Mouse (Mus musculus) midbrain, embryonic 13.5 days (tissue): Measurements from ENCODE around the gene Gm7879. TPM values are rescaled to one million over a fixed set of nuclear protein-coding genes. Genes with fewer than 3 reads are reported as not detected.
A peak's percentile ranks its signal among the peaks of the same experiment; 100 is the strongest.

Source experiments
- ATAC-seq: fragments of 200-750 bp; cut with Nextera tagmentation; 2 replicates; pipeline ENCODE4 v1.8.0; 2017; ENCODE audit warnings: mild to moderate bottlenecking, moderate TSS enrichment, moderate library complexity
- H3K27ac ChIP-seq: fragments of 300-500 bp; sonication (generic); 2 replicates; pipeline ENCODE4 v1.5.1; 2015; ENCODE audit warnings: inconsistent platforms, mild to moderate bottlenecking, moderate library complexity
- H3K27me3 ChIP-seq: fragments of 300-500 bp; sonication (generic); 2 replicates; pipeline ENCODE4 v1.6.1; 2015; ENCODE audit warnings: mild to moderate bottlenecking, inconsistent platforms
- H3K36me3 ChIP-seq: fragments of 300-500 bp; sonication (generic); 2 replicates; pipeline ENCODE4 v1.6.1; 2015; ENCODE audit warnings: mild to moderate bottlenecking, inconsistent platforms
- H3K4me1 ChIP-seq: fragments of 300-500 bp; sonication (generic); replicated peaks from 2 replicates; pipeline ENCODE4 v1.6.1; 2015; ENCODE audit warnings: inconsistent platforms
- H3K4me2 ChIP-seq: fragments of 300-500 bp; sonication (generic); replicated peaks from 2 replicates; pipeline ENCODE4 v1.6.1; 2015; ENCODE audit warnings: moderate library complexity, mild to moderate bottlenecking, inconsistent platforms
- H3K4me3 ChIP-seq: fragments of 300-500 bp; sonication (generic); replicated peaks from 2 replicates; pipeline ENCODE4 v1.5.1; 2015; ENCODE audit warnings: mild to moderate bottlenecking, inconsistent platforms
- H3K9ac ChIP-seq: fragments of 300-500 bp; sonication (generic); replicated peaks from 2 replicates; pipeline ENCODE4 v1.6.1; 2015; ENCODE audit warnings: mild to moderate bottlenecking, inconsistent platforms
- H3K9me3 ChIP-seq: fragments of 300-500 bp; sonication (generic); 2 replicates; pipeline ENCODE4 v1.6.1; 2016; ENCODE audit warnings: mild to moderate bottlenecking, inconsistent platforms
- WGBS: fragments of 180-500 bp; shearing (Covaris S2); methylation state at CpG from one replicate; pipeline ENCODE4 v1.1.7; 2015; 5-methylcytosine and 5-hydroxymethylcytosine counted together
- polyA plus RNA-seq: library from polyadenylated mRNA; unstranded; fragments of >200 nt; fragmentation: Nextera tagmentation; extraction: Ambion mirVana; gene quantifications from 2 replicates; pipeline ENCODE4 v1.2.1, GENCODE M21; 2015

Gm7879 gene
- polyA plus RNA-seq, 1 experiment from 2014 or later = 0.50 TPM

DNA sequence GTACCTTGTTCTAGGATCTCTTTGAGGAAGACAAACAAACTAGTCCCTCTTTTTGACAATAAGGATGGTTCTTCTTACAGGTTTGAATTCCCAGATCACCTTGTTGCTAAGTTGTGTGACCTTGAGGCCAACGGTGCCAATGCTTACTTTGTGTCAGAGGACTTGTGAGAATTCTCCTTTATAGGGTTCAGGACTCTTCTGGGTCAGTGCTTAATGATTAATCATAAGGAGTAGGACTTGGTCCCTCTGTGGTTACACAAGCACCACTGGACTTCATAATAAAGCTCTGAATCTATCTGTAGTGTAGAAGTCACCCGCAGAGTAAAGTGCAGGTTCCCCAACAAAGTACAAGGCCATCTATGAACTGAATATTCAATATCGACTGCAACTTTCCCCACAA is 8.3 kb upstream of the Gm7879 start:
- no peaks in the 10 kb centered on the region for H3K27me3 ChIP-seq
- no peaks in the 10 kb centered on the region for H3K36me3 ChIP-seq
- WGBS = 91% methylated on average over 3 of the region's 3 CpGs

DNA sequence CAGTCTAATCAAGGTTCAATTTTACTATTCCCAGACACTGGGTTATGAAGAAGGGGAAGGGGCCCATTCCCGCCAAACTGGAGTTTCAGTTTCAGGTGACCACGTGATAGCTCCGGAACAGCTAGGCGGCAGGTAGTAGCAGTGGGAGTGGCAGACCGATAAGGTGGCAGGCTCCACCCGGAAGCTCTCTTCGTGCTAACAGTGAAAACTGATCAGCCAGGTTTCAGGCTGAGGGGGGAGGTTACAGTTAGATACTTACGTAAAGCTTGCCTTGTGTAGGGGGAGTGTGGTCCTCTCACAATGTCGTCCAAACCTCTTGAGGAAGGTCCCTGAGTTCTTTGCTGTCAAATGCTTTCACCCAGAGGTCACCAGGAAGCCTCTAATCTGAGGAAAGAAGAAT is 3.7 kb upstream of the Gm7879 start:
- Histone ChIP-seq H3K9me3 (no peaks in the 10 kb centered on the region), H3K27ac (no peak overlapping the region), H3K27me3 (no peaks in the 10 kb centered on the region), H3K9ac (no peak overlapping the region), H3K4me3 (no peak overlapping the region), H3K36me3 (no peaks in the 10 kb centered on the region), H3K4me1 (no peaks in the 10 kb centered on the region), H3K4me2 (no peak overlapping the region)
- ATAC-seq = no peak
- 75% methylated on average over 9 of the region's 9 CpGs for WGBS

More for the DNA sequence above, 8.3 kb upstream of the Gm7879 start:
- H3K27ac ChIP-seq = no peak overlapping the region
- no peaks in the 10 kb centered on the region for H3K9me3 ChIP-seq
- no peaks in the 10 kb centered on the region for H3K4me1 ChIP-seq
- no peak for ATAC-seq
- no peak overlapping the region for H3K4me2 ChIP-seq
- no peak overlapping the region for H3K4me3 ChIP-seq
- H3K9ac ChIP-seq = no peak overlapping the region

DNA sequence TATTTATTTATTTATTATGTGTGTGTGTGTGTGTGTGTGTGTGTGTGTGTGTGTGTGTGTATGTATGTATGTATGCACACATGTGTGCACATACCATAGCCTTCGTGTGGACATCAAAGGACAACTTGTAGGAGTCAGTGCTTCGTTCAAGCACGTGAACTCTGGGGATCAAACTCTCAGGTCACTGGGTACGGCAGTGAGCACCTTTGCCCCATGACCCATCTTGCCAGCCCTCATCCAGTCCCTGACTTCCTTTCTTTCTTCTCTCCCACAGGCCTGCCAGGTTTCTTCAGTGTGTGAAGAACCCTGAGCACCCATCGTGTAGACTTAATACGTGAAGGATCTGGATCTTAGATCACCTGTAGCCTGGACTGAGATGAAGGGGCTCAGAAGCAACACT is 2.9 kb upstream of the Gm7879 start:
- Histone ChIP-seq H3K36me3 (no peaks in the 10 kb centered on the region), H3K9ac (no peak overlapping the region), H3K27me3 (no peaks in the 10 kb centered on the region), H3K4me1 (no peaks in the 10 kb centered on the region), H3K4me2 (no peak overlapping the region), H3K27ac (no peak overlapping the region), H3K4me3 (no peak overlapping the region), H3K9me3 (no peaks in the 10 kb centered on the region)
- ATAC-seq = no peak
- 98% methylated on average over 6 of the region's 6 CpGs for WGBS

DNA sequence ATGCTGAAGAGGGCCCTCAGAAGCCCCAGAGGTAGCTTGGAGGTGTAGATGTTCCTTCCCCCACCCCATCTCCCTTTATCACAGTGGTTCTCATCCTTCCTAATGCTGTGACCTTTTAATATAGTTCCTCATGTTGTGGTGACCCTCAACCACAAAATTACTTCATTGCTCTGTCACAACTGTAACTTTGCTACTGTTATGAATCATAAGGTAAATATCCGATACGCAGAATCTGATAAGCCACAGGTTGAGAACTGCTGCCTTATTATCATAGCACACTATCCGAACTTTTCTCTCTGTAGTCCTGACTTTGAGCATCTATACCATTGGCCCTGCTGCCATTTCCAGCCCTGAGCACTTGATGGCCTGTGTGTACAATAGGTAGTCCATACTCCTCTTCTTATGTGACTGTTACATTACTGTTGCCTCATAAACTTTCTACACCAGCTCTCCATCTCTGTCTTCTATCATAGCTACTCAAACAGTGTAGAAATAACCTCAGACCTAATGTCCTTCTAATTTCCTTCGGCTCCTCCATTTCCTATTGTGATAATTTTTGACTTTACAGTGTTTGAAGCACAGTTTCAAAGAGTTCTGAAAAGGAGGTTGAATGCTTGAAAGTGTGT is 2.4 kb downstream of the Gm7879 start:
- ATAC-seq = no peak
- H3K9me3 ChIP-seq = no peaks in the 10 kb centered on the region
- no peak overlapping the region for H3K27ac ChIP-seq
- no peak overlapping the region for H3K4me3 ChIP-seq
- H3K27me3 ChIP-seq = no peaks in the 10 kb centered on the region
- 91% methylated on average over 4 of the region's 4 CpGs for WGBS
- H3K4me1 ChIP-seq = no peaks in the 10 kb centered on the region
- H3K4me2 ChIP-seq = no peak overlapping the region
- H3K36me3 ChIP-seq = no peaks in the 10 kb centered on the region
- H3K9ac ChIP-seq = no peak overlapping the region

DNA sequence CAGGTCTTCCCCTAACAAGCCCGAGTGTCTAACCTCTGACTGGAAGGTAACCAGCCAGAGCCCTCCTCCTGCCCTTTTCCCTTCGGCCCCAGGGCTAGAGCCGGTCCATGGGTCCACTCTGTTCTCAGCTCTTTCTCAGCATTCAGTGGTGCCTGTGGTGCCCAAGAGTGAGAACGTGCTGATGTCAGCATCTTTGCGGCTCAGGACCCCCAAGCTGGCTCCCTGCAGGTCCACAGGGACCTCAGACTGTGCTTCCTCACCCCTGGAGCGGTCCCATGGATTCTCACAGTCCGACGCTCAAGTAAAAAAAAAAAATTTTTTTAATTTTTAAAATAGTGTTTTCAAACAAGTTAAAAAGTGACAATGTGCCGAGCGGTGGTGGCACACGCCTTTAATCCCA is 8.9 kb downstream of the Gm7879 start:
- Histone ChIP-seq H3K36me3 (no peaks in the 10 kb centered on the region), H3K4me3 (no peak overlapping the region), H3K27me3 (no peaks in the 10 kb centered on the region), H3K9me3 (no peaks in the 10 kb centered on the region), H3K9ac (no peak overlapping the region), H3K27ac (no peak overlapping the region), H3K4me2 (no peak overlapping the region), H3K4me1 (no peaks in the 10 kb centered on the region)
- 92% methylated on average over 11 of the region's 11 CpGs for WGBS
- no peak for ATAC-seq

DNA sequence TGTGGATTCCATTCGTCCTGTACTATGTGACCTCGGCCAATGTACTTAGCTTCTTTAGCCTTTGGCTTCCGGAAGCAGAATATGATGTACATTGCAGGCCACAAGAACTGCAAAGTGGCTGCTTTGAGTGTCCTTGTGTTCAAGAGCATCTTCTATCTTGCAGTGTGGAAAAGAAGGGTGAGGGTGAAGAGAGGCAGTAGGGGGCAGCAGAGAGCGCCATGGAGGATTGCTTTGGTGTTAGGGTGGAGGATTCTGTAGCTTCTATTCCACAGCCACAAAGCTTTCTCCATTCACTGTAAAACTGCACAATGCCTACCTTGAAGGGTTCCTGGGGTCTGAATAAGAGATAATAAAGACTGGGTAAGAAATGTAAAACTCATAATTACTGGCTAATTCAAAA is 11.0 kb downstream of the Gm7879 start:
- Histone ChIP-seq H3K9ac (no peak overlapping the region), H3K9me3 (no peaks in the 10 kb centered on the region), H3K36me3 (no peaks in the 10 kb centered on the region), H3K4me3 (no peak overlapping the region), H3K27ac (no peak overlapping the region), H3K27me3 (no peaks in the 10 kb centered on the region), H3K4me2 (no peak overlapping the region), H3K4me1 (no peaks in the 10 kb centered on the region)
- 38% methylated on average over 4 of the region's 4 CpGs for WGBS
- no peak for ATAC-seq

DNA sequence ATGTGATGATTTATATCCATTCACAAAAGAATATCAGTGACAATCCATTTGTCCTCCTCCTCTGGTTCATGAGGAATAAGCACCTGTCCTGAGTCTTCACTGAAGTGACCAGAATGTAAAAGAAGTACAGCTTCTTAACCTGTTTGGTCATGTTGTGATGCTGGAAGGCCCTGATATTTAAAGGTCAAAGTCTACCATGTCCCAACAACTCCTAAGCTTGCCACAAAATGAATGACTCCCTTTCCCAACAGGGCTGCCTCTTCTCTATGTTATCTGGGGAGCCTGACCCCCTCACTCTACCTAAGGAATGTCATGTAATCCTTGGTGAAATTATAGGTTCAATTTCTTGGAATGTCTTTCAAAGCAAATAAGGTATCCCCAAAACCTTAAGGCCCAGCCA is 14.8 kb downstream of the Gm7879 start:
- Histone ChIP-seq H3K4me1 (no peaks in the 10 kb centered on the region), H3K27ac (no peak overlapping the region), H3K9me3 (no peaks in the 10 kb centered on the region), H3K4me2 (no peak overlapping the region), H3K4me3 (no peak overlapping the region), H3K36me3 (no peaks in the 10 kb centered on the region), H3K27me3 (no peaks in the 10 kb centered on the region), H3K9ac (no peak overlapping the region)
- no peak for ATAC-seq

DNA sequence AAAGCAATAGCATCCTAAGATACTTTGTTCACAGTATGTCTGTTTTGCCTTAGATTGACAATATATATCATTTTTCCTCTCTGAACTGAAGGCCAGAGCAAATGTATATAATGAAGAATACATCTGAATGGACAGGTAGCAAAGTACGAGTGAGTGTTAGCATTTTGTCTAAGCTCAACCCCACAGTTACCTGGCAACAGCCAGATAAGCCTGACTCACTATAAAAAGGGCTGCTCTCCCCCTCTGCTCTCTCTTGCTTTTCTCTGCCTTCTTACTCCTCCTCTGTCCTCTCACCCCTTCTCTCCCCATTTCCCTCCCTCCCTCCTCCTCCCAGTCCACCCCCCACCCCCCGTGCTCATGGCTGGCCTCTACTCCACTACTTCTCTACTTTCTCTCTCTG is 20.3 kb downstream of the Gm7879 start:
- 62% methylated on average over 2 of the region's 2 CpGs for WGBS
- no peaks in the 10 kb centered on the region for H3K4me1 ChIP-seq
- no peak overlapping the region for H3K9ac ChIP-seq
- H3K36me3 ChIP-seq = no peaks in the 10 kb centered on the region
- H3K4me2 ChIP-seq = no peak overlapping the region
- H3K27ac ChIP-seq = no peak overlapping the region
- no peaks in the 10 kb centered on the region for H3K27me3 ChIP-seq
- ATAC-seq = no peak
- no peaks in the 10 kb centered on the region for H3K9me3 ChIP-seq
- no peak overlapping the region for H3K4me3 ChIP-seq

DNA sequence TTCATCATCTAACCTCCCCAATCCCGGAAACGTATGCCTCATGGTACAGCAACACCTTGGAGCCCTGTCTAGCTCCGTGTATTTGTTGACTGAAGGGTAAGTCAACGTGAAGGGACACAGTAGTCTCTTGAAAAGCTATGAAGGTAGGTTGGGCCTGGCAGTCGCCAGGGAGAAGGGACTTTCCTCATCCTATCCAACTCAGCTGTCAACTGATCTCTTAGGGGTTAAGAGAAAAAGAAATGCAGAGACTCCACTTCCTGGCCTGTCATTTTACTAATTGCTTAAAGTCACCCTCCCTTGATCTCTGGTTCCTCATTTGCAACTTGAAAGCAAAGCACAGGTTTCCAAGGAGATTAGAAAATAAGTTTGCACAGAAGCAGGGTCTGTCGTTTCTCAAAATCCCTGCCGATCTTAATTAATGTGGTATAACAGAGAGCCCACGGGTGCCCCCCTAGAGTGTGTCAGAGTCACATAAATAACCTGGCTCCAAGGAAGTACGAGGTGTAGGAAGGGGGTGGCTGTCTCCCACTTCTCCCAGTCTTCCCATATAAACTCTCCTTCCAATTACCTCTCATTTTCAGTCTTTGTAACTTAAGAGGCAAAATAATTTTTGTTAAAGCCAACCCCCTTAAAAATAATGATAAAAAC is 34.5 kb downstream of the Gm7879 start:
- WGBS = 39% methylated on average over 9 of the region's 9 CpGs
- H3K36me3 ChIP-seq = no peaks in the 10 kb centered on the region
- H3K27me3 ChIP-seq = no peaks in the 10 kb centered on the region
- H3K4me2 ChIP-seq = peak overlapping the region; percentile 72
- H3K4me3 ChIP-seq = peak overlapping the region; percentile 37; the same call in 1 of the 2 replicates
- peak overlapping the region; percentile 32; the same call in 1 of the 2 replicates for H3K9ac ChIP-seq
- H3K27ac ChIP-seq = no peak overlapping the region
- no peaks in the 10 kb centered on the region for H3K9me3 ChIP-seq
- peaks cover 17% of the 10 kb centered on the region for H3K4me1 ChIP-seq
- no peak for ATAC-seq

DNA sequence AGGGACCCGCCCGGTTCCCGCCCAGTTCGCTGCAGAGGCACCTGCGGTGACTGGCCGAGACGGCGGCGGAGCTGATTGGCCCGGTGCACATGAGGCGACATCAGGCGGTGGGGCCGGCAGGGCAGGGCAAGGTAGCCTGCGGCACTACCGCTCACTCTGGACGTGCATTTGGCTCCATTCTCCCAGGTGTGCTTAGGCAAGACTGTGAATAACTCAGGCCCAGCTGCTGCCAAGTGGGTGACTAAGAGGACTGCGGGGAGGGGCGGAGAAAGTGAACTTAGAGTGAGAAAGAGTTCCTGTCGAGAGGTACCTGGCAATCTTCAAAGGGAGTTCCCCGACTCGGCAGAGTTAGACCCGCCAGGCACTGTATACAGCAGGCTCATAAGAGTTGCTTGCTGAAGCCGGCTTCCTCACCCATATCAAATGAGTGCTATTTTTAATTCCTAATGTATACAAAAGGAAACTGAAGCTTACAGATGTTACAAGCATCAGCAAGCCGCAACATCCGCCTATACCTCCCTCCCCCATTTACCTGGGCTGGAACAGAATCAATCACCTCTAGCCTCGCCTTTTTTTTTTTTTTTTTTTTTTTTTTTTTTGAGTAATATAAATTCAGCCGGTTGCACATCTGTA is 35.3 kb downstream of the Gm7879 start:
- H3K27me3 ChIP-seq = no peaks in the 10 kb centered on the region
- no peaks in the 10 kb centered on the region for H3K36me3 ChIP-seq
- ATAC-seq = peak; percentile 91
- 4% methylated on average over 27 of the region's 27 CpGs for WGBS
- no peaks in the 10 kb centered on the region for H3K9me3 ChIP-seq
- H3K27ac ChIP-seq = no peak overlapping the region
- peak overlapping the region; percentile 32; the same call in 1 of the 2 replicates for H3K9ac ChIP-seq
- H3K4me2 ChIP-seq = peak overlapping the region; percentile 72
- H3K4me1 ChIP-seq = peaks cover 17% of the 10 kb centered on the region
- peak overlapping the region; percentile 37 for H3K4me3 ChIP-seq

DNA sequence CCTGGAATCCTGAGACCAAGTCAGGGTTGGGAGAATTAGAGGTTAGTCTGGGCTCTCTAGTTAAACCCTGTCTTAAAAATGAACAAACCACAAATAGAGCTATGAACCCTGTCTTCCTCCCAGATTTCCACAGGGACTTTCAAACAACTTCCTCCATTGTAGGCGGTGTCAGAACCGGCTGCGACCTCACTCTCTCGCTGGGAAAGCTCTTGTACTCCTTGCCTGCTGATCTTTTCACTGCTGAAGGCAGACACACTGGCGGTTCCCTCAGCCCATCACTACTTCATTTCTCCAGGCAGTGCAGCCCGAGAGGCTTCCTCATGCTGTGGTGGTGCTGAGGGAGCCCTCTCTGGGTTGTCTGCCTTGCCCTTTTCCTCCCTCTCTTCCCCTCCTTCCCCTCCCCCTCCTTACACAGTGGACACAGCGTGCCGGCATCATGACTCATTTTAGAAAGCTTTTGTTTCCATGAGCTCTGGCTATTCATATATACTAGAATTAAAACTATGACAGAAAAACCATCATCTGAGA is 35.9 kb downstream of the Gm7879 start:
- H3K4me2 ChIP-seq = peak overlapping the region; percentile 72
- H3K9ac ChIP-seq = no peak overlapping the region
- ATAC-seq = peak; percentile 37
- 2% methylated on average over 8 of the region's 8 CpGs for WGBS
- no peak overlapping the region for H3K27ac ChIP-seq
- H3K27me3 ChIP-seq = no peaks in the 10 kb centered on the region
- no peaks in the 10 kb centered on the region for H3K9me3 ChIP-seq
- peaks cover 17% of the 10 kb centered on the region for H3K4me1 ChIP-seq
- peak overlapping the region; percentile 11; the same call in 1 of the 2 replicates for H3K4me3 ChIP-seq
- H3K36me3 ChIP-seq = no peaks in the 10 kb centered on the region

DNA sequence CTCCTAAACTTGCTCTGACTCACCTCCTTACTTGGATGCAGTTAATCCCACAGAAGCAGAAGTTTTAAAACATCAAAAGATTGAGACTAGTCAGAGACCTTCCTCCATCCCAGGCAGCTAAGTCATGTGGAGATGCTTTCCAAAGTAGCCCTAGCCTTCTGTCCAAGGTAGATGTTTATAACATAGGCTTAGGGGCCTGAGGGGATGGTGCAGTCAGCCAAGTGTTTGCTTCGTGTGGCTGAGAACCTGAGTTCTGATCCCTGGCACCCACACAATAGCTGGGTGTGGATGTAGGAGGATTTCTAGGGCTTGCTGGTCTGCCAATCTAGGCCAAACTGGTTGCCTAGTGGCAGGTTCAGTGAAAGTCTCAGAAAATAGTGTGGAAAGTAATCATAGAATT is 40.3 kb downstream of the Gm7879 start:
- no peaks in the 10 kb centered on the region for H3K36me3 ChIP-seq
- no peak overlapping the region for H3K4me2 ChIP-seq
- no peak overlapping the region for H3K4me3 ChIP-seq
- H3K27ac ChIP-seq = no peak overlapping the region
- 88% methylated on average over 1 of the region's 1 CpGs for WGBS
- no peaks in the 10 kb centered on the region for H3K9me3 ChIP-seq
- no peak overlapping the region for H3K9ac ChIP-seq
- H3K27me3 ChIP-seq = no peaks in the 10 kb centered on the region
- H3K4me1 ChIP-seq = peaks cover 8% of the 10 kb centered on the region
- ATAC-seq = no peak
